ENCODE assay signal across 8 mouse cellular contexts in genomic region chrX:9200380-9200917, GRCm38 (mm10). TPM values are rescaled to one million over a fixed set of nuclear protein-coding genes. Genes with fewer than 3 reads are reported as not detected.
DNase-seq lines count a peak whose midpoint lies in the region; ATAC-seq and TF ChIP-seq lines count a peak whose summit lies in the region.

No protein-coding gene starts in this region.

- H3K27me3 ChIP-seq in cerebellum, adult 2 months (ENCODE audit: control insufficient read depth, insufficient read depth, low read length): no peaks in the 10 kb centered on the region; the same call in 1 of the 2 replicates
- H3K27me3 ChIP-seq in intestine, embryonic 15.5 days (replicated peaks): no peaks in the 10 kb centered on the region
- H3K27me3 ChIP-seq in liver, embryonic 15.5 days: peaks cover 30% of the 10 kb centered on the region
- H3K27me3 ChIP-seq in neural tube, embryonic 14.5 days (ENCODE audit: control insufficient read depth, insufficient read depth, low read length): no peaks in the 10 kb centered on the region

- H3K27ac ChIP-seq in cerebellum, adult 2 months (ENCODE audit: insufficient read depth, low read length): peak overlapping the region; percentile 2
- no peak overlapping the region for H3K27ac ChIP-seq in intestine, embryonic 15.5 days
- no peak overlapping the region for H3K27ac ChIP-seq in liver, embryonic 15.5 days (replicated peaks)
- no peak overlapping the region for H3K27ac ChIP-seq in neural tube, embryonic 14.5 days (ENCODE audit: low read depth, low read length)

- H3K4me1 ChIP-seq in cerebellum, adult 2 months (ENCODE audit: control insufficient read depth, insufficient read depth, low read length): peaks cover 5% of the 10 kb centered on the region; the same call in 1 of the 2 replicates
- H3K4me1 ChIP-seq in intestine, embryonic 15.5 days (replicated peaks): no peaks in the 10 kb centered on the region
- no peaks in the 10 kb centered on the region for H3K4me1 ChIP-seq in liver, embryonic 15.5 days (replicated peaks)
- no peaks in the 10 kb centered on the region for H3K4me1 ChIP-seq in neural tube, embryonic 14.5 days (ENCODE audit: control insufficient read depth, insufficient read depth, low read length)

- 0 out of 2 replicates have a peak, but pooled peaks have one; percentile 12 for TF ChIP-seq POLR2A in cerebellum, adult 2 months (IDR thresholded peaks at IDR 0.05; ENCODE audit: borderline replicate concordance, insufficient read depth, low read length)

- intact Hi-C loops in left cerebral cortex, postnatal 14 days (cut with DNase I): no loop called here

- H3K9ac ChIP-seq in intestine, embryonic 15.5 days: peak overlapping the region; percentile 30; the same call in 1 of the 2 replicates
- no peak overlapping the region for H3K9ac ChIP-seq in liver, embryonic 15.5 days
- H3K9ac ChIP-seq in neural tube, embryonic 14.5 days (replicated peaks; ENCODE audit: low read depth, low read length): peak overlapping the region; percentile 41; the same call in 1 of the 2 replicates

- no peaks in the 10 kb centered on the region for H3K36me3 ChIP-seq in intestine, embryonic 15.5 days
- no peaks in the 10 kb centered on the region for H3K36me3 ChIP-seq in liver, embryonic 15.5 days (replicated peaks)
- no peaks in the 10 kb centered on the region for H3K36me3 ChIP-seq in neural tube, embryonic 14.5 days (ENCODE audit: control insufficient read depth, insufficient read depth, low read length)

- 8% methylated on average over 60 of the region's 72 CpGs for WGBS in cerebellum, adult 2 months
- 24% methylated on average over 71 of the region's 72 CpGs for WGBS in intestine, embryonic 15.5 days
- WGBS in liver, embryonic 15.5 days (ENCODE audit: insufficient replicate concordance): 18% methylated on average over 69 of the region's 72 CpGs
- WGBS in neural tube, embryonic 14.5 days: 27% methylated on average over 55 of the region's 72 CpGs

- H3K4me3 ChIP-seq in cerebellum, adult 2 months (replicated peaks; ENCODE audit: insufficient read depth, low read depth, low read length): peak overlapping the region; percentile 56
- peak overlapping the region; percentile 43 for H3K4me3 ChIP-seq in intestine, embryonic 15.5 days (replicated peaks)
- peak overlapping the region; percentile 39 for H3K4me3 ChIP-seq in liver, embryonic 15.5 days (replicated peaks)
- peak overlapping the region; percentile 36 for H3K4me3 ChIP-seq in neural tube, embryonic 14.5 days (ENCODE audit: low read depth, low read length)

- H3K9me3 ChIP-seq in intestine, embryonic 15.5 days: no peaks in the 10 kb centered on the region
- no peaks in the 10 kb centered on the region for H3K9me3 ChIP-seq in liver, embryonic 15.5 days (replicated peaks)
- no peaks in the 10 kb centered on the region for H3K9me3 ChIP-seq in neural tube, embryonic 14.5 days (ENCODE audit: control insufficient read depth, low read length)

- peak; percentile 51; the same call in 1 of the 2 replicates for TF ChIP-seq CTCF in cerebellum, adult 2 months (IDR thresholded peaks at IDR 0.05; ENCODE audit: borderline replicate concordance, insufficient read depth, low read depth, low read length)

- peak; percentile 13 to 26 for DNase-seq in left cerebral cortex, postnatal 14 days (ENCODE audit: low spot score in 2 of 2)
- no peak for DNase-seq in left cerebral cortex, adult 9 months (ENCODE audit: low spot score in 2 of 2)
- DNase-seq in cerebellum, adult 2 months: peak; percentile 75 to 78
- DNase-seq in forelimb bud, embryonic 11.5 days (ENCODE audit: low read depth, low spot score): peak; percentile 20
- DNase-seq in urinary bladder, postnatal 25 days (ENCODE audit: low spot score): peak; percentile 50

- H3K4me2 ChIP-seq in intestine, embryonic 15.5 days (replicated peaks): peak overlapping the region; percentile 75
- peak overlapping the region; percentile 62 for H3K4me2 ChIP-seq in liver, embryonic 15.5 days
- H3K4me2 ChIP-seq in neural tube, embryonic 14.5 days (ENCODE audit: low read depth, low read length): peak overlapping the region; percentile 61

- ATAC-seq in intestine, embryonic 15.5 days: peak; percentile 67
- ATAC-seq in liver, embryonic 15.5 days (ENCODE audit: insufficient read depth): no peak
- peak; percentile 68 for ATAC-seq in neural tube, embryonic 14.5 days (ENCODE audit: low read depth)

RNA-seq across cellular contexts. Expression of gene Lancl3, which starts 0.7 kb away (rescaled TPM):
- total RNA-seq in left cerebral cortex, postnatal 14 days (2021): 1 to 10 TPM; 4.7 to 5.5 TPM
- polyA plus RNA-seq in cerebellum, adult 2 months (2012; rRNA removed): 5.0 and 5.5 TPM in 2 replicates
- polyA plus RNA-seq in intestine, embryonic 15.5 days (2015; fragmentation: Nextera tagmentation; extraction: Ambion mirVana): 0.69 and 0.78 TPM in 2 replicates
- polyA plus RNA-seq in liver, embryonic 15.5 days (2015; fragmentation: Nextera tagmentation; extraction: Ambion mirVana): 0.24 and 0.28 TPM in 2 replicates
- 2.5 and 3.6 TPM in 2 replicates for polyA plus RNA-seq in neural tube, embryonic 14.5 days (2014; fragmentation: Nextera tagmentation; extraction: Ambion mirVana)

RNA-seq across cellular contexts. Expression of gene Gm14862, which starts 56.2 kb away (rescaled TPM):
- total RNA-seq in left cerebral cortex, postnatal 14 days (2021): not detected
- not detected in 2 replicates for polyA plus RNA-seq in cerebellum, adult 2 months (2012; rRNA removed)
- polyA plus RNA-seq in intestine, embryonic 15.5 days (2015; fragmentation: Nextera tagmentation; extraction: Ambion mirVana): not detected in 2 replicates
- 2.6 and 3.4 TPM in 2 replicates for polyA plus RNA-seq in liver, embryonic 15.5 days (2015; fragmentation: Nextera tagmentation; extraction: Ambion mirVana)
- polyA plus RNA-seq in neural tube, embryonic 14.5 days (2014; fragmentation: Nextera tagmentation; extraction: Ambion mirVana): 0.39 TPM in 1 of 2 replicates, not detected in the other

Comparison
In these comparisons a context has a peak if more than half of its experiments do, and no peak if none do; other contexts are left out.
1. DNase-seq: peak in left cerebral cortex, postnatal 14 days (2 of 2), cerebellum, adult 2 months (2 of 2), forelimb bud, embryonic 11.5 days (single experiment) and urinary bladder, postnatal 25 days (single experiment); none in left cerebral cortex, adult 9 months (0 of 2).
2. Peak in every context shown above with its lines, with median percentiles within 50 percentile points of each other: H3K4me3 ChIP-seq and H3K4me2 ChIP-seq.